Mouse (Mus musculus): ENCODE measurements around the gene Wfdc5. TPM values are rescaled to one million over a fixed set of nuclear protein-coding genes. Genes with fewer than 3 reads are reported as not detected.

Gene Wfdc5
- polyA plus RNA-seq, 3 experiments from 2014 or later = not detected

GRCm38 (mm10) chr2:164174649-164175395 lies 7.7 kb downstream of the Wfdc5 start:
- no peak for ATAC-seq

GRCm38 (mm10) chr2:164173394-164173793 lies 9.1 kb downstream of the Wfdc5 start:
- no peak for ATAC-seq

- ATAC-seq = no peak
These were observed 11.6 kb downstream of the Wfdc5 start, which contains the start of gene Kcns1 for GRCm38 (mm10) chr2:164170902-164171301. Gene Kcns1, minus strand, starts transcription at chr2:164171113.

- ATAC-seq = no peak
These were observed 12.2 kb downstream of the Wfdc5 start for GRCm38 (mm10) chr2:164170326-164170725.

GRCm38 (mm10) chr2:164168571-164168946 lies 14.0 kb downstream of the Wfdc5 start:
- ATAC-seq = peak; percentile 50

GRCm38 (mm10) chr2:164167752-164168570 lies 14.6 kb downstream of the Wfdc5 start:
- ATAC-seq = no peak

GRCm38 (mm10) chr2:164164941-164165340 lies 17.6 kb downstream of the Wfdc5 start:
- ATAC-seq = no peak

- no peak for ATAC-seq
These were observed 21.0 kb downstream of the Wfdc5 start for GRCm38 (mm10) chr2:164161515-164162055.

GRCm38 (mm10) chr2:164158838-164159237 lies 23.7 kb downstream of the Wfdc5 start:
- no peak for ATAC-seq

GRCm38 (mm10) chr2:164156158-164156557 lies 26.4 kb downstream of the Wfdc5 start:
- ATAC-seq = no peak

GRCm38 (mm10) chr2:164154007-164154406 lies 28.5 kb downstream of the Wfdc5 start:
- ATAC-seq = no peak

- ATAC-seq = no peak
These were observed 30.2 kb downstream of the Wfdc5 start for GRCm38 (mm10) chr2:164152341-164152740.

GRCm38 (mm10) chr2:164150086-164150760 lies 32.3 kb downstream of the Wfdc5 start:
- no peak for ATAC-seq

GRCm38 (mm10) chr2:164146556-164146955 lies 36.0 kb downstream of the Wfdc5 start:
- no peak for ATAC-seq

GRCm38 (mm10) chr2:164144541-164144940 lies 38.0 kb downstream of the Wfdc5 start:
- no peak for ATAC-seq

GRCm38 (mm10) chr2:164144025-164144424 lies 38.5 kb downstream of the Wfdc5 start:
- no peak for ATAC-seq

GRCm38 (mm10) chr2:164142021-164142420 lies 40.5 kb downstream of the Wfdc5 start:
- ATAC-seq = no peak

GRCm38 (mm10) chr2:164137754-164138153 lies 44.8 kb downstream of the Wfdc5 start:
- no peak for ATAC-seq

GRCm38 (mm10) chr2:164136393-164136792 lies 46.1 kb downstream of the Wfdc5 start:
- ATAC-seq = no peak

GRCm38 (mm10) chr2:164135367-164135766 lies 47.2 kb downstream of the Wfdc5 start:
- no peak for ATAC-seq

- no peak for ATAC-seq
These were observed 48.0 kb downstream of the Wfdc5 start for GRCm38 (mm10) chr2:164134563-164134962.

- no peak for ATAC-seq
These were observed 51.0 kb downstream of the Wfdc5 start for GRCm38 (mm10) chr2:164131586-164131985.
